Mouse (Mus musculus): ENCODE data around the gene Dnajc4.
A peak's percentile ranks its signal among the peaks of the same experiment; 100 is the strongest.

The Dnajc4 gene

DNA sequence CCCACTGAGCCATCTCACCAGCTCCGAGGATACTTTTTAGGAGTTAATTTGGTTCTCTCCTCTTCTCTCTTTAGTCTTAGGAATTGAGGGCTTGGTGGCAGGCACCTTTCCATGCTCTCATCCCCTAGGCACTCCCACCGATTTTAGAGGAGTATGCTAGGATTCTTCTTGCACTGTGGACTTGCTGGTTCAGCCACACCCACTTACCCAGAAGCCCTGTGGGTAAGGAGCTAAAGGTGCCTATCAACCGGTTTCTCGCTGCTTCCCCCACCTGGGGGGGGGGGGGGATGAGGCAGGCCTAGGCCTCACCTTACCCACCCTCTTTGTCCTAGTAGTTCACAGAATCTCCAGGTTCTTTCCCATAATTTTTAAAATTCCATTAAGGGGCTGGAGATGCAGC, 44.6 kb downstream of the Dnajc4 start:
- no peak for DNase-seq

DNA sequence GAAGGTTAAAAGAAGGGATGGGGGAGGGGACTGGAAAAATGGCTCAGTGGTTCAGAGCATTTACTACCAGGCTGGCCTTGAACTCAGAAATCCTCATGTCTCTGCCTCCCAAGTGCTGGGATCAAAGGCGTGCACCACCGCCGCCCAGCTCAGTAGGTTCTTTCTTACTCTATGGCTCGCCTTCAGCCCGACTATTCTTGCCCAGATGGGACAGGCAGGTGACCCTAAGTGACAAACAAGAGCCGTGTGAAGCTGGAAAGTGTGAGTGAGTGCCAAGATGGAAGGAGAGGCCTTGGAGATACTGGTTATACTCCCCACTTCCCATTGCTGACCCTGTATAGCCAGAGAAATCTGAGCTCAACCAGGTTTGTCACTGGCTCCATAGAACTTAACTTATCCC, 48.7 kb downstream of the Dnajc4 start:
- DNase-seq, result peak; percentile 91

DNA sequence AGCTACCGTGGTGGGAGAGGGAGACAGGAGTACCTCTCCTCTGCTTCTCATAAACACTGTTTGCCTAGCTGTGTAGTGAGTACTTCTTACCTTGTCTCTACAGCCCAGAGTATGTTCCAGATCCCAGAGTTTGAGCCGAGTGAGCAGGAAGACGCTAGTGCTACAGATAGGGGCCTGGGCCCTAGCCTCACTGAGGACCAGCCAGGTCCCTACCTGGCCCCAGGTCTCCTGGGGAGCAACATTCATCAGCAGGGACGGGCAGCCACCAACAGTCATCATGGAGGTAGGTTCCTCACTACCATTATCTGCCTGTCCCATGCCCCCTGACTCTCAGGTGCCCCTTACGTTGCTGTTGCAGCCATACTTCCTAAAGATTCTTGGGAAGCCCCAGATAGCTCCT, 49.6 kb downstream of the Dnajc4 start:
- no peak for DNase-seq

DNA sequence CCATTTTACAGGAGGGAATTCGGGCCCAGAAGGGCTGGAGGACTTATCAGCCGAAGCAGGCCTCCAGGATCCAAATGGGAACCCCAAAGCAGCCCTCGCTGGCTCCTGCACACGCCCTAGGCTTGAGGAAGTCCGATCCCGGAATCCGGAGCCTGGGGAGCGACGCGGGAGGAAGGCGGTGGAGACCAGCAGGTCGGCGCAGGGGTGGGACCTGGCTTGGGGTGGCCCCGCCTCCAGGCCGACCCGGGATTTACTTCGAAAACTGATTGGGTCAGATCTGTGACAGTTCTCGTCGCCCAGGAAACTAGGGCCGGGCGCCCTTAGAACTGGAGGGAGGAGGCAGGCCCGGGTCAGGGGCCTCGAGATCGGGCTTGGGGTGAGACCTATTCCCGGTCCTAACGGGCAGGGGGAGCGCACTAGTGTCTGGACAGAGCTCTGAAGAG, 50.1 kb downstream of the Dnajc4 start, which contains the start of gene Gpr137:
Gpr137 (minus strand) TSS at position 232 of the 443 bp plus-strand sequence.
- peak; percentile 100 for DNase-seq

DNA sequence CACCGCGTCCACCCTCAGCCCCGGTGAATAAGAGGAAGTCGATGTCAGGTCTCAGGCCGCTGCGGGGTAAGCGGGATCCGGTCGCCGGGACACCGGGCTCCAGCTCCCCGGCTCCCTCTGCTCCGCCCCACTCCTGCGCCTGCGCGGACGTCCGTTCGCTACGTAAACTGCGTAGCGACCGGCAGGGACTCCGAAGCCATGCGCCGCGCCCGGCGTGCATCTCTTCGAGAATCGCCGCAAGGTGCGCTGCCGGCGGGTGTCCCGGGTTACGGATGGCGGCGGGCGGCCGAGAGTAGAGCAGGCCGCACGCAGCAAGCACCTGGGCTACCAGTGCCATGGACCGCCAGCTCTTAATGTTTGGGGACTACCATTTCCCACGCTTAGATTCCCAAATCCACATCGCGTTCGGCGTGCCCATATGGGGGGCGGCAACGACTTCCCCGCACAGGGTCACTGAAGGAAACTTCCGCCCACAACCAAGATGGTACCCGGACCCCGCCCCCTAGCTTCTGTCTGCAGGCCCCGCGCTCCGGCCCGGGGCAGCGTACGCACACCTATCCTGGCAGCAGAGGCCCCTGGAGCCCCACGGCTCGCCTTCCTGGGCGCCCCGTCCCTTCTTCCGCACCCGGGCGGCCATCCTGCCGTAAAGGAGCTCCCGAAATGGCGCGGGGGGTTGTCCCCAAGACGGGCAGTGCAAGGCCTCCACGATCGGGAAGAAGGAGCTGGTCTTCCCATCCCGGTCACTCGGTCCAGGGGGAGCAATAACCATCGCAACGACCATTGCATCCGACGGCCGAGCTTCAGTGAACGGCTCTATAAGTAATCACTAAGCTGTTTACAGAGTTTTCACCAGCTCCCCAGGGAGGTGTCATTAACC, 50.8 kb downstream of the Dnajc4 start, which contains the start of gene Bad:
Bad (plus strand) TSS at position 490 of the 877 bp plus-strand sequence.
- peak; percentile 99 for DNase-seq

DNA sequence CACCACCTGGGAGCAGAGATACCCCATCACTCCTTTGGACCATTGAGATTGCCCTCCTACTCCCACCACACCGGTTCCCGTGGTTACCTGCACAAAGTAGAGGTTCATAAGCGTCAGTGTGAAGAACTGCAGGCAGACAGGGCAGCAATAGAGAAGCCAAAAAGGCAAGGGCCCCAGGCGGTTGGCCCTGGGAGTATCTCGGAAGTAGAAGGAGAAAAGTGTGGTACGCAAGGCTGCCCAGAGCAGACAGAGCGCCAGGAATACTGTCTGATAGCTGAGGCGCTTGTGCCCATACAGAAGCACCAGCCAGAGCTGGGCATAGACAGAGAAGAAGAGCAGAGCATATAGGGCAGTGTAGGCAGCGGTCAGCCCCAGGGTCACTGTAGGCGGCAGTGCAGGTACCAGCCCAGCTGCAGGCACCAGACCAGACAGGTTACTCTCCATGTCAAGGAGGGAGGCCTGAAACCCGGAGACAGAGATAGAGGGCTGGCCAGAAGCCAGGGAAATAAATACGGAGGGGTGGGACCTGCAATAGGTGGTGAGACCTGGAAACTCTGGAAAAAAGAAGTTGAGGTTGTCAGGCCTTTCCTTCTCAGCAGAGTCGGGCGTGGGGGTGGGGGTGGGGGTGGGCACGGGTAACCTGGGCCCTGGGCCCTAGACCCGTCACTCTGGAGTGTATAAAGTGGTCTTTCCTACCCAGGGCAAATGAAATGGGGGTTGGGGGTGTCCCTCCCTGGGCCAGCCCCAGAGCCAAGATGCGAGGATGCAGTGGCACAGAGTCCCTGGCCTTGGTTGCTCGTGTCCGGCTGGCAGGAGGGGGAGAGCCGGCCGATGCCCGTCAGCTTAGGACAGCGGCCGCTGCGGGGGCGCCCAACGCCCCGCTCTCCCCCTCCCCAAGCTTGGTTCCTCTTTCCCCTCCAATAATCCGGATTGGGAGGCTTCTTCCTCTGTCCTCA, 51.7 kb downstream of the Dnajc4 start:
- peak; percentile 93 for DNase-seq

DNA sequence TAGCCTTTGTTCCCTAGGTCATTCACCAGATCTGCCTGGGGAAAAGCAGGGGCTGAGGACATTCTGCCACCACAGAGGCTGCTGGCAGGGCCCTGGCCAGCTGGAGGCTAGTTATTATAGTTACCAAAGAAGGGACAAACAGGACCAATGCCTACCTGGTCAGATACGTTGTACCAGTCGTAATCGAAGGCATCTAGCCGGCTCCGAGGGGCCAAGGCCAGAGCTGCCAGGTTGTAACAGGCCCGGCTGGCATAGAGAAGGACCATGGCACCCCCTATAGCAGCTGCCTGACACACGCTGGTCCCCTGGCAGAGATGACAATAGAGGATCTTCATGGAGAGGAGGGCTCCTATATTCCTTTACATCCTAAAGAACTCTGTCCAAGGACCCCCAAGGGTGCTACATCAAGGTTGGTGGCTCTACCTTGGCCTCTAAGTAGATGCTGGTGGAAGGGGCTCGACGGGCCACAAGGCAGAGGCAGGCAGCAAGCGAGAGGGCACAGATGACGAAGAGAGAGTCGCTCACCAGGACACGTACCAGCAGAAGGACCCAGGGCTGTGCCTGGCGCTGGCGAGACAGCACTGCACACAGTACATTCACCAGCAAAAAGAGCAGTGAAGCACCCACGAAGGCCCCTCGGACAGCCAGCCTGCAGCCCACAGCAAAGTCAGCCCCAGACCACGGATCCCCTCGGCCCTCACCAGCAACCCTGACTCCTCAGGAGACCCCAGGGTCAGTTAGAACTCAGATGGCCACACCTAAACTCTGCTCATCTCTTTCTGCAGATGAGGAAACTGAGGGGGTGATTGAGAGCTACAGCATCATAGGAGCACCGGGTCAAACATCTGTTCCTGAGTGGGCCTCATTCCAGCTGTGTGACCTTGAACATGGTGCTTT, 53.0 kb downstream of the Dnajc4 start:
- DNase-seq, result peak; percentile 94
